Mouse (Mus musculus) c-Kit-negative CD71-positive TER-119-positive erythroid progenitor cells, embryonic 14.5 days (primary cell): Measurements from ENCODE around the gene Ccdc6.

ENCODE experiments used
- DNase-seq: peaks from one replicate; pipeline ENCODE4 v3.0.0-alpha.2; 2013; ENCODE audit warnings: low read depth, low spot score

Gene Ccdc6

DNA sequence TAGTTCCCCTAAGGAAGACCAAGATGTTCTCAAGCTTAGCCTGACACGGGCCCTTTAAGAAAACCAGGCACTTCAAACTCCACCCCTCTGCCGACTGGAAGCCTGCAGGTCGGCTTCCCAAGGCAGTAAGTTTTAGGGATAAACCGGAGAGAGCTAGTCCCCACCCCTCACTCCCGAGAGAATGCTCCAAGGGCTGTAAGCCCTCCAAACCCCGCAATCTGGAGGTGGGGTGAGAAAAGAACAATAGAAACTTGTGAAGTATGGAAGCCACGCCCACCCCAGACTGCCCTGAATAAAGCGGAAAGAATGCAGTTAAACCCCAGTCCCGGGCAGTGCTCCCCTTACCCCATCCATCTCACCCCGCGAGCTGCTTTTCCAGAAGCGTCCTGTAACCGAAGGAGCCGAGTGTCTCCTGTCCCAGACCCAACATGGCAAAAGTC, 1.9 kb upstream of the Ccdc6 start:
- no peak for DNase-seq

DNA sequence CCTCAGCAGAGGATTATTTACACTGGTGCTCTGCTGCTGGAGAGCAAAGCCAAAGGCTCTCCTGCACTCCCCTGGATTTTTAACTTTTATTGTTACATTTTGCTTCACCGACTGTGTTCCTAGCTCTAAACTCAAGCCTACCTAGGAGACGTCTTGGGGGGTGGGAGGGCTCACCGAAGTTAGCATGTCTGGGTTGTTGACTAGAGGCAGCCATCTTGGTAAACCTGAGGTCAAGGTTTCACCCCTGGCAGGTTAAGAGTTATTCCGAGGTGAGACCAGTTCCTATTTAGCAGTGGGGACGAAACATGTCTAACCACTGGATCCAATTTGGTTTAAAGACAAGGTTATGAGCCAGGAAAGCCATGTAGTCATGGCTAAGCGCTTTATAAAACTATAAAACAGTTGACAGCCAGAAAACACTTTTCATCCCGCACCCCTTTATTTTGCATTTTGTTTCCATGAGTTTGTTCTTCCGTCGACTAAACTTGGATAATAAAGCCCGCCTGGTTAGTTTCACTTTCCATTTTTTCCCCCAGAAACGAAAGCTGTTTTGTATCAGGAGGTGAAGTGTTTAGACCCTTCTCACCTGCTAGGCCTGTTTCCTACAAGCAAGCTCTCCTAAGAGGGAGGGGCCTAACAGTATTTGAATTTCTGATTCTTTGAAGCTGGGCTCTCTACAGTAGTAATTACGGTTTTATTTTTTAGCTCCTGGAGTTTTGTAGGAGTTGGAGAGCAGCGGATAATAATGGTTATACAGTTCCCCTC, 1.2 kb upstream of the Ccdc6 start:
- no peak for DNase-seq

- DNase-seq: no peak
Observed at GRCm38 (mm10) chr10:70097291-70097901, 475 bp downstream of the Ccdc6 start.

DNA sequence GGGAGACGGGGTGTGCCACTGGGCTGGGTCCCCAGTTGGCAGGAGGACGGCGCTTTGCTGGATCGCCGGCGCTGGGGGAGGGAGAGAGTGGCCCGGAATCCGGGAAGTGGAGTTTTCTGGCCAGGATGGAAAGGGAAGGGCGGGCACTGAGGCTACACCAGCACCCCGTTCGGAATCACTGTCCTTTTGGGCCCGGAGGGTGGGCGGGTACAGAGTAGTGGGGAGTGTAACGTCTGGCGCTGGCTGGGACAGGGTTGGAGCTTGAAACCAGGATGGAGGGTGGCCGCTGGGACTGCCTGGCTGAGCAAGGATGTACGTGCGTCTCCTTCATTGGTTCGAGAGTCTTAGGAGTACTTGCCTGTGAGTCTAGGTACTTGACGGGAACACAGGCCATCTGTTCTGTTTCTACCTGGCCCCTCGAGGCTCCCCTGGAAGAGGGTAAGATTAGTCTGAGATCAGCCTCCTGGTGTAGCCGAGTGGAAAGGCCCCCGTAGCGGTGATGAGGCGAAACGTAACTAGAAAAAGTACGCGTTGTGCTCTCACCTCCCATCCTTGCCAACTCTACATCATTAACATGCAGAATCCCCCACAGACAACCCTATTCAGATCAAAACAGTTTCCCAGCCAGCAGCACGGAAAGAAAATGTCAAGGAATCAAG, 1.1 kb downstream of the Ccdc6 start:
- DNase-seq: no peak

GRCm38 (mm10) chr10:70098626-70099025, 1.7 kb downstream of the Ccdc6 start:
- no peak for DNase-seq

- DNase-seq: no peak
Observed at GRCm38 (mm10) chr10:70099052-70099451, 2.1 kb downstream of the Ccdc6 start.

DNA sequence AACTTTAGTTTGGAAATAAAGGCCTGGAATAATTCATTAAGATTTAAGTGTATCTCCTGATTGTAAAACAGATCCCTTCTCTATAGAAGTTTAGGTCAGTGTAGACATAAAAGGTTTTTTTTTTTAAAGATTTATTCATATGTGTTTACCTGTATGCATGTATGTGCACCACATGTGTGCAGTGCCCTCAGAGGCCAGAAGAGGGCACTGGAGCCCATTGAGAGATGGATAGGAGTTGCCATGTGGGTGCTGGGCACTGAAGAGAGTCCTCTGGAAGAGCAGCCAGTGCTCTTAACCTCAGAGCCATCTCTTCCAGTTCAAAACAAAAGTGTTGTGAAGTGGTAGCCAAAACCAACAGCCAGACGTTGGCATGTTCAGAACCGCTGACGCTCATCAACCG, 5.2 kb downstream of the Ccdc6 start:
- DNase-seq: no peak

GRCm38 (mm10) chr10:70108016-70108415, 11.1 kb downstream of the Ccdc6 start:
- DNase-seq: no peak

GRCm38 (mm10) chr10:70109974-70110373, 13.1 kb downstream of the Ccdc6 start:
- no peak for DNase-seq

GRCm38 (mm10) chr10:70110815-70111214, 13.9 kb downstream of the Ccdc6 start:
- no peak for DNase-seq

- DNase-seq: no peak
Observed at GRCm38 (mm10) chr10:70111643-70112042, 14.7 kb downstream of the Ccdc6 start.

GRCm38 (mm10) chr10:70114048-70114635, 17.2 kb downstream of the Ccdc6 start:
- no peak for DNase-seq

DNA sequence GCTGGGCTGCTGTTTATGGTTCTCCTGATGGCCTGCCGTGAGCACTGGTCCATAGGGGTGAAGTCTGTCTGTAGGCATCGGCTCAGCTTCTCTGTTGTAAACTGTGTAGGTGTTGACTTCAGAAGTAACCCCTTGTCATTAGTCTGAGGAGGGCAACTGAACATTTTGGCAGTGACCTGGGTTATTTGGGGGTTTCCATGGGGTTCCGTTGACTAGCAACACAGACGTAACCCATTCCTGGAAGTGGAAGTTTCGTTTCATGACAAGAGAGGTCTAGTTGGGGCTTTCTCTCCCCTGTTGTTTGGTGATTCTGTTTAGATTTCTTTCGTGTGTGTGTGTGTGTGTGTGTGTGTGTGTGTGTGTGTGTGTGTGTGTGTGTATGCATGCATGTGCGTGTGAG, 19.5 kb downstream of the Ccdc6 start:
- no peak for DNase-seq

DNA sequence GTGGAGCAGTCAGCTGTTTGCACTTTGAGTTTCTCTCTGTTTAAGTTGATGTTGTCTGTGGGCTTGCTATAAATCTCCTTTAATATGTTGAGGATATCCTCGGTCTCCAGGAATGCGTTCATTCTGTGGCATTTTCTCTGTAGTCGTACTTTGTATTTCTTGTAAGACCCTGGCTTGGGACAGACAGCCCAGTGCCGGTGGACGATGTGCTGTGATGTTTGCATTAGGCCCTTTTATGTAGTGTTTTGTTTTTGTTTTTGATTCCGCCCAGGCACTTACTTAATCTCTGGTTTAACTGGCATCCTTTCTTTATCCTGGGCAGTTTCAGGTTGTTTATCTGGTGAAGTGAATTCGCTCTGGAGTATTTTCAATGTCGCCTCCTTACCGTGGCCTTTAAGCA, 22.5 kb downstream of the Ccdc6 start:
- no peak for DNase-seq

- no peak for DNase-seq
Observed at GRCm38 (mm10) chr10:70119851-70120370, 23.0 kb downstream of the Ccdc6 start.

GRCm38 (mm10) chr10:70120671-70121405, 23.9 kb downstream of the Ccdc6 start:
- DNase-seq: no peak

- DNase-seq: no peak
Observed at GRCm38 (mm10) chr10:70121406-70121695, 24.4 kb downstream of the Ccdc6 start.

DNA sequence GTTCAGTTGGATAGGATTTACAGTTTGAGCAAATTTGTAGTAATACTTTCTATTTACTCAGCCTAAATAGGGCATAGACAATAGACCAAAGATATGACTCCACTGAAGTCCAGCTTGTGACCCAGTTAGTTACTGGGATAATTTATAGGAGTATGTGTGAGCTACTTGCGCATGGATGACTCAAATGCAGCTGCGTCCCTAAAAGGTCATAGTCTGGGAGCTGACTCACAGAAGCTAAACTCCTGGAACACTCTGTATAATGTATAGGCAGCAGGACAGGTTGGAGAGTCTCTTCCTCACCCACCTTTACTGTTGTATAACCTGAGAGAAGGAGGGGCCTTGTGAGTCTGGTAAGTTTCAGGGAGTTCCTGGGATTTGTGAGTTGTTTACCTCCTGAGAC, 26.5 kb downstream of the Ccdc6 start:
- no peak for DNase-seq

DNA sequence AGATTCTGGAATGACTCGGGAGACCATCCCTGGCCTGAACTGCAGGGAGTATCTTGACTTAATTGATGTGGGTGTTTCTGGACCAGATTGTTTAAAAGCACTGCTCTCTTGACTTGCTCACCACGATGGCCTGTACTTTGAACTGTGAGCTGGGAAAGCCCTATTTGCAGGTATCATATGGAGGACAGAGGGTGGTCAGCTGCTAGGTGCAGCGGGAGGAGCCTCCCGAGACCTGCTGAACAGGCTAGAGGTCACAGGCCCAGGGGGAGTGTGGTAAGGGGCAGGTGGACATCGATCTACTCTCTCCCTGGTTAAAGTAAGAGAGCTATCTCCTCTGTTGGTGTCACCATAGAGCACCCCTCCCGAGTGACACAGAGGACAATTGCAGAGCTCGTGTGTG, 28.6 kb downstream of the Ccdc6 start:
- no peak for DNase-seq

DNA sequence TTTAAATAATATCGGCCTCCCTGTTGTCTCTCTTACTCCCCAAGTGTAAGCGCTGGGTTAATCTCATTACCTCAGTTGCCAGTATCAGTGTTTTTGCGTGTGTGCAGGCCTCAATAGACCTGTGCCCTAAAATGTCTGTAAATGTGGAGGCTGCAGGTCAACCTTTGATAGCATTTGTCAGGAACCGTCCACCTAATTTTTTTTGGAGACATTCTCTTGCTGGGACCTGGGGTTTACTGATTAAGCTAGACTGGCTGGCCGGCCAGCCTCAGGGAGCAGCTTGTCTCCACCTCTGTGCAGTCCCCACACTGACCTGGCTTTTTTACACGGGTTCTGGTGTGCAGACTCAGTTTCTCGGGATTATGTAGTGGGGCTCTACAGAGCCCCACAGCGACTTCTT, 30.4 kb downstream of the Ccdc6 start:
- no peak for DNase-seq

GRCm38 (mm10) chr10:70128408-70128807, 31.5 kb downstream of the Ccdc6 start:
- no peak for DNase-seq

GRCm38 (mm10) chr10:70132087-70132560, 35.2 kb downstream of the Ccdc6 start:
- no peak for DNase-seq
